Mouse (Mus musculus) limb, embryonic 15.5 days (tissue): Measurements from ENCODE around the gene Cyb561d1. TPM values are rescaled to one million over a fixed set of nuclear protein-coding genes. Genes with fewer than 3 reads are reported as not detected.

ENCODE experiments used
- ATAC-seq: fragments of 200-750 bp; cut with Nextera tagmentation; 2 replicates; pipeline ENCODE4 v1.8.0; 2017; ENCODE audit warnings: low read depth, moderate TSS enrichment; ENCODE audit not compliant: insufficient number of reproducible peaks, low FRiP score, low TSS enrichment
- H3K27ac ChIP-seq: fragments of 300-500 bp; sonication (generic); 2 replicates; pipeline ENCODE4 v1.5.1; 2015; ENCODE audit warnings: moderate library complexity, mild to moderate bottlenecking, inconsistent platforms
- H3K27me3 ChIP-seq: fragments of 300-500 bp; sonication (generic); 2 replicates; pipeline ENCODE4 v1.6.1; 2015; ENCODE audit warnings: inconsistent platforms
- H3K36me3 ChIP-seq: fragments of 300-500 bp; sonication (generic); 2 replicates; pipeline ENCODE4 v1.6.1; 2015; ENCODE audit warnings: inconsistent platforms
- H3K4me1 ChIP-seq: fragments of 300-500 bp; sonication (generic); 2 replicates; pipeline ENCODE4 v1.6.1; 2015; ENCODE audit warnings: inconsistent platforms
- H3K4me2 ChIP-seq: fragments of 300-500 bp; sonication (generic); 2 replicates; pipeline ENCODE4 v1.6.1; 2015; ENCODE audit warnings: mild to moderate bottlenecking, inconsistent platforms
- H3K4me3 ChIP-seq: fragments of 300-500 bp; sonication (generic); 2 replicates; pipeline ENCODE4 v1.5.1; 2015; ENCODE audit warnings: mild to moderate bottlenecking, inconsistent platforms
- H3K9ac ChIP-seq: fragments of 300-500 bp; sonication (generic); 2 replicates; pipeline ENCODE4 v1.6.1; 2015; ENCODE audit warnings: inconsistent platforms
- H3K9me3 ChIP-seq: fragments of 300-500 bp; sonication (generic); 2 replicates; pipeline ENCODE4 v1.6.1; 2016; ENCODE audit warnings: inconsistent platforms
- WGBS: fragments of 180-500 bp; shearing (Covaris S2); methylation state at CpG from one replicate; pipeline ENCODE4 v1.1.7; 2015; 5-methylcytosine and 5-hydroxymethylcytosine counted together
- polyA plus RNA-seq: library from polyadenylated mRNA; unstranded; fragments of >200 nt; fragmentation: Nextera tagmentation; extraction: Ambion mirVana; gene quantifications from 2 replicates; pipeline ENCODE4 v1.2.1, GENCODE M21; 2015

Cyb561d1 gene
- polyA plus RNA-seq, 1 experiment from 2014 or later = 3.1 TPM

GRCm38 (mm10) chr3:108185460-108186097, 15.4 kb downstream of the Cyb561d1 start:
- H3K36me3 ChIP-seq = no peaks in the 10 kb centered on the region
- H3K27ac ChIP-seq = no peak overlapping the region
- H3K4me3 ChIP-seq = peak overlapping the region; percentile 71
- peaks cover 5% of the 10 kb centered on the region; the same call in 1 of the 2 replicates for H3K27me3 ChIP-seq
- peaks cover 23% of the 10 kb centered on the region for H3K4me1 ChIP-seq
- ATAC-seq = no peak
- H3K4me2 ChIP-seq = peak overlapping the region; percentile 94
- 4% methylated on average over 16 of the region's 16 CpGs for WGBS
- H3K9ac ChIP-seq = peak overlapping the region; percentile 63
- H3K9me3 ChIP-seq = no peaks in the 10 kb centered on the region

- ATAC-seq = no peak
- H3K36me3 ChIP-seq = no peaks in the 10 kb centered on the region
- 73% methylated on average over 3 of the region's 3 CpGs for WGBS
- H3K9ac ChIP-seq = no peak overlapping the region
- H3K27ac ChIP-seq = no peak overlapping the region
- peaks cover 17% of the 10 kb centered on the region for H3K4me1 ChIP-seq
- H3K27me3 ChIP-seq = peaks cover 5% of the 10 kb centered on the region; the same call in 1 of the 2 replicates
- H3K4me3 ChIP-seq = no peak overlapping the region
- no peak overlapping the region for H3K4me2 ChIP-seq
- no peaks in the 10 kb centered on the region for H3K9me3 ChIP-seq
Measured at GRCm38 (mm10) chr3:108184742-108185141, 16.3 kb downstream of the Cyb561d1 start.

GRCm38 (mm10) chr3:108180514-108180913, 20.5 kb downstream of the Cyb561d1 start:
- ATAC-seq = no peak
- 51% methylated on average over 2 of the region's 2 CpGs for WGBS
- Histone ChIP-seq H3K36me3 (no peaks in the 10 kb centered on the region), H3K27ac (no peak overlapping the region), H3K9me3 (no peaks in the 10 kb centered on the region), H3K9ac (no peak overlapping the region), H3K27me3 (peaks cover 3% of the 10 kb centered on the region; the same call in 1 of the 2 replicates), H3K4me1 (peaks cover 5% of the 10 kb centered on the region; the same call in 1 of the 2 replicates), H3K4me3 (no peak overlapping the region), H3K4me2 (no peak overlapping the region)

- 0 out of 2 replicates have a peak, but pooled peaks have one; percentile 52 for ATAC-seq
- Histone ChIP-seq H3K9ac (no peak overlapping the region), H3K9me3 (no peaks in the 10 kb centered on the region), H3K27me3 (no peaks in the 10 kb centered on the region), H3K4me1 (peaks cover 13% of the 10 kb centered on the region), H3K36me3 (no peaks in the 10 kb centered on the region), H3K27ac (0 out of 2 replicates have a peak overlapping the region, but pooled peaks have one; percentile 24), H3K4me3 (no peak overlapping the region), H3K4me2 (no peak overlapping the region)
- WGBS = 43% methylated on average over 7 of the region's 7 CpGs
Measured at GRCm38 (mm10) chr3:108178756-108179715, 22.0 kb downstream of the Cyb561d1 start.

- Histone ChIP-seq H3K27me3 (no peaks in the 10 kb centered on the region), H3K4me3 (no peak overlapping the region), H3K27ac (no peak overlapping the region), H3K4me1 (peaks cover 13% of the 10 kb centered on the region), H3K9ac (no peak overlapping the region), H3K36me3 (no peaks in the 10 kb centered on the region), H3K4me2 (no peak overlapping the region), H3K9me3 (no peaks in the 10 kb centered on the region)
- no peak for ATAC-seq
- 26% methylated on average over 14 of the region's 14 CpGs for WGBS
Measured at GRCm38 (mm10) chr3:108174672-108175531, 26.1 kb downstream of the Cyb561d1 start.

- Histone ChIP-seq H3K4me2 (no peak overlapping the region), H3K27ac (no peak overlapping the region)
- 43% methylated on average over 3 of the region's 3 CpGs for WGBS
Measured at GRCm38 (mm10) chr3:108169199-108169598, 31.8 kb downstream of the Cyb561d1 start.

GRCm38 (mm10) chr3:108167499-108167898, 33.5 kb downstream of the Cyb561d1 start:
- ATAC-seq = no peak
- H3K27ac ChIP-seq = peak overlapping the region; percentile 74; the same call in 1 of the 2 replicates
- H3K9ac ChIP-seq = no peak overlapping the region
- H3K4me2 ChIP-seq = no peak overlapping the region
- WGBS = 28% methylated on average over 14 of the region's 14 CpGs
- no peaks in the 10 kb centered on the region for H3K27me3 ChIP-seq
- H3K4me1 ChIP-seq = peaks cover 46% of the 10 kb centered on the region
- no peak overlapping the region for H3K4me3 ChIP-seq
- no peaks in the 10 kb centered on the region for H3K36me3 ChIP-seq
- no peaks in the 10 kb centered on the region for H3K9me3 ChIP-seq

More at GRCm38 (mm10) chr3:108169199-108169598, 31.8 kb downstream of the Cyb561d1 start:
- H3K27me3 ChIP-seq = no peaks in the 10 kb centered on the region
- no peaks in the 10 kb centered on the region for H3K36me3 ChIP-seq
- H3K4me3 ChIP-seq = no peak overlapping the region
- no peak overlapping the region for H3K9ac ChIP-seq
- ATAC-seq = no peak
- H3K4me1 ChIP-seq = peaks cover 46% of the 10 kb centered on the region
- no peaks in the 10 kb centered on the region for H3K9me3 ChIP-seq

- H3K36me3 ChIP-seq = no peaks in the 10 kb centered on the region
- no peak overlapping the region for H3K9ac ChIP-seq
- no peak overlapping the region for H3K4me2 ChIP-seq
- ATAC-seq = peak; percentile 37; the same call in 1 of the 2 replicates
- H3K4me1 ChIP-seq = peaks cover 46% of the 10 kb centered on the region
- H3K27ac ChIP-seq = peak overlapping the region; percentile 74
- no peaks in the 10 kb centered on the region for H3K27me3 ChIP-seq
- 7% methylated on average over 11 of the region's 11 CpGs for WGBS
- H3K9me3 ChIP-seq = no peaks in the 10 kb centered on the region
- H3K4me3 ChIP-seq = no peak overlapping the region
Measured at GRCm38 (mm10) chr3:108166486-108167211, 34.4 kb downstream of the Cyb561d1 start.

- H3K36me3 ChIP-seq = no peaks in the 10 kb centered on the region
- no peaks in the 10 kb centered on the region for H3K27me3 ChIP-seq
- peak; percentile 17; the same call in 1 of the 2 replicates for ATAC-seq
- H3K4me3 ChIP-seq = no peak overlapping the region
- 32% methylated on average over 10 of the region's 10 CpGs for WGBS
- peak overlapping the region; percentile 74 for H3K27ac ChIP-seq
- H3K4me2 ChIP-seq = no peak overlapping the region
- H3K4me1 ChIP-seq = peaks cover 46% of the 10 kb centered on the region
- H3K9me3 ChIP-seq = no peaks in the 10 kb centered on the region
- no peak overlapping the region for H3K9ac ChIP-seq
Measured at GRCm38 (mm10) chr3:108165532-108166315, 35.3 kb downstream of the Cyb561d1 start.

- peaks cover 46% of the 10 kb centered on the region for H3K4me1 ChIP-seq
- ATAC-seq = no peak; the same call in 1 of the 2 replicates
- WGBS = 24% methylated on average over 9 of the region's 9 CpGs
- no peaks in the 10 kb centered on the region for H3K27me3 ChIP-seq
- H3K27ac ChIP-seq = no peak overlapping the region
- no peaks in the 10 kb centered on the region for H3K9me3 ChIP-seq
- peak overlapping the region; percentile 15; the same call in 1 of the 2 replicates for H3K4me3 ChIP-seq
- no peak overlapping the region for H3K9ac ChIP-seq
- H3K36me3 ChIP-seq = no peaks in the 10 kb centered on the region
- peak overlapping the region; percentile 25; the same call in 1 of the 2 replicates for H3K4me2 ChIP-seq
Measured at GRCm38 (mm10) chr3:108164807-108165206, 36.2 kb downstream of the Cyb561d1 start.
